Comparison of ENCODE assay signal across 8 mouse cellular contexts in the genomic region with DNA sequence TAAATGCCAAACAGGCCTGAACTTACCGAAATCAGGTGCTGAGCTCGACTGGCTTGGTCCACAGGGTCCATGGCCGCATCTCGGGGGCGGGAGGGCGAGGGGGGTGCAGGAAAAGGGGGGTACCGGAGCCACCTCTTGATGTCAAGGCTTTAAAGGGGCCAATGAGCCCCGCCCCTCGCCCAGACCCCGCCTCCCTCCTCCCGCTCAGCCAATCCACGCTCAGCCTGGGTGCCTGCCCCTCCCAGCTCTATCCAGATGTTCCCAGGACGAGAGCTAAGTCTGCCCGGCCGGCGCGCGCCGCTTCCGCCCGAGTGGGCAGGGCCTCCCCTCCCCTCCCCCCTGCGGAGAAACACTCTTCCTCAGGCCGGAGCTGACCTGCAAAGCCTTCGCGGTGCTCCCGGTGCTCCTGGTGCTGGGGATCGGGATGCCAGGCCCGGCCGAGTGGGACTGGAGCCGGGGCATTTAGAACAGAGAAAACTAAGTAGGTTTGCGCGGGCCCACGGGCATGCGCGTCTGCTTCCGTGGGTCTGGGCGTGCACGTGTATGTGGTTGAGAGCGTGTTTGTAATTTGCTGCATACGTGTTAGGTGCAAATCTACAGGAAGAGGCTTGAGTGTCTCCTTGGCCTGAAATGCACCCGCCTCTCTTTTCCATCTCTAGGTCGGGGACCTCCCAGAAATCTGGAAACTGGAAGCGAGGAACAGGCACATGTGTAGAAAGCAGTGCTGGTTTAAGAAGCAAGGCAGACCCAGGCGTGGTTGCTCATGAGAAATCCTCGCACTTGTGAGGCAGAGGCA. TPM values are rescaled to one million over a fixed set of nuclear protein-coding genes. Genes with fewer than 3 reads are reported as not detected.
DNase-seq lines count a peak whose midpoint lies in the region; ATAC-seq and TF ChIP-seq lines count a peak whose summit lies in the region.

Gene Nckap5l, minus strand, starts transcription at position 143 of the 796 bp plus-strand sequence.

- DNase-seq in R1 (ENCODE audit: low read depth, low spot score), result peak; percentile 96
- peak; percentile 92 to 93 for DNase-seq in cerebellum, postnatal 14 days
- DNase-seq in frontal cortex, postnatal 25 days (ENCODE audit: low spot score in 2 of 2), result peak; percentile 70 to 83
- DNase-seq in left cerebral cortex, adult 2 months (ENCODE audit: extremely low spot score in 1 of 2, low spot score in 2 of 2), result peak; percentile 87 to 89
- peak; percentile 86 to 87 for DNase-seq in right cerebral cortex, adult 2 months (ENCODE audit: low spot score in 2 of 2)
- DNase-seq in urinary bladder, postnatal 14 days (ENCODE audit: low spot score), result peak; percentile 93

- peak; percentile 95 for ATAC-seq in hindbrain, embryonic 15.5 days (ENCODE audit: low FRiP score, low read depth)
- peak; percentile 96 for ATAC-seq in megakaryocyte, adult 5-6 weeks (ENCODE audit: poor library complexity, severe bottlenecking)

- peak within 1 kb of the TSS; percentile 95 for H3K27ac ChIP-seq in hindbrain, embryonic 15.5 days (replicated peaks)
- H3K27ac ChIP-seq in left cerebral cortex, adult 2 months, result peak within 1 kb of the TSS; percentile 94

- peak within 1 kb of the TSS; percentile 81 for H3K9ac ChIP-seq in hindbrain, embryonic 15.5 days

- TF ChIP-seq CTCF in left cerebral cortex, adult 2 months (IDR thresholded peaks at IDR 0.05), result no peak

- peak within 1 kb of the TSS; percentile 94 for H3K4me3 ChIP-seq in hindbrain, embryonic 15.5 days
- peak within 1 kb of the TSS; percentile 88 for H3K4me3 ChIP-seq in left cerebral cortex, adult 2 months

- H3K9me3 ChIP-seq in hindbrain, embryonic 15.5 days, result no peaks in the 10 kb centered on the region

- no peaks in the 10 kb centered on the region for H3K27me3 ChIP-seq in hindbrain, embryonic 15.5 days

- peaks cover 50% of the 10 kb centered on the region for H3K4me1 ChIP-seq in hindbrain, embryonic 15.5 days (replicated peaks)

- H3K4me2 ChIP-seq in hindbrain, embryonic 15.5 days, result peak within 1 kb of the TSS; percentile 89

- intact Hi-C loops in left cerebral cortex, adult 2 months (cut with DNase I), result no loop called here

- WGBS in hindbrain, embryonic 15.5 days, result 1% methylated on average over 44 of the region's 45 CpGs

- no peaks in the 10 kb centered on the region for H3K36me3 ChIP-seq in hindbrain, embryonic 15.5 days

RNA-seq across cellular contexts. Expression of gene Nckap5l, which starts in this region (rescaled TPM):
- polyA plus RNA-seq in hindbrain, embryonic 15.5 days (2015; fragmentation: Nextera tagmentation; extraction: Ambion mirVana), result 14.7 and 17.1 TPM in 2 replicates
- total RNA-seq in left cerebral cortex, adult 2 months (2021), result 10 to 100 TPM; 19.2 to 21.3 TPM
- total RNA-seq in megakaryocyte, adult 5-6 weeks (2015), result 0.84 and 4.0 TPM in 2 replicates
- 0.73 TPM in 1 of 2 replicates, not detected in the other for total RNA-seq in megakaryocyte, adult 5-6 weeks (2017)

Comparison
In these comparisons a context has a peak if more than half of its experiments do, and no peak if none do; other contexts are left out.
1. Peak in every context shown above with its lines: DNase-seq, ATAC-seq, H3K4me3 ChIP-seq and H3K27ac ChIP-seq.
2. RNA of gene Nckap5l (total RNA-seq): 19.2 to 21.3 TPM in left cerebral cortex, adult 2 months; 0.73 to 4.0 TPM in megakaryocyte, adult 5-6 weeks; every median in the first group is over 4 times any median in the second.